Mouse (Mus musculus) 3T3-L1 (cell line): ENCODE data around the gene Selenoh.

Experiments
- DNase-seq: peaks from one replicate; pipeline ENCODE4 v3.0.0-alpha.2; 2015; ENCODE audit warnings: low read depth, low spot score

The Selenoh gene

GRCm38 (mm10) chr2:84632001-84632400 lies 38.6 kb downstream of the Selenoh start:
- DNase-seq, result no peak

GRCm38 (mm10) chr2:84627036-84627435 lies 43.5 kb downstream of the Selenoh start:
- DNase-seq, result no peak

GRCm38 (mm10) chr2:84626366-84626975 lies 44.1 kb downstream of the Selenoh start:
- no peak for DNase-seq

GRCm38 (mm10) chr2:84624201-84624600 lies 46.4 kb downstream of the Selenoh start:
- DNase-seq, result no peak

- no peak for DNase-seq
These were observed 47.0 kb downstream of the Selenoh start for GRCm38 (mm10) chr2:84623428-84624119.

GRCm38 (mm10) chr2:84622668-84623067 lies 47.9 kb downstream of the Selenoh start:
- no peak for DNase-seq

- DNase-seq, result no peak
These were observed 50.8 kb downstream of the Selenoh start for GRCm38 (mm10) chr2:84619646-84620340.
